Mouse (Mus musculus): ENCODE data around the gene Gm7029.
"Not testable (repeated sequence)": the region's sequence is repeated elsewhere in the genome, so short reads cannot be mapped to it uniquely, and the experiment has no call there.

Gm7029 gene

GRCm38 (mm10) chr17:33873537-33873936 lies at the start of gene Gm7029:
TSS of gene Gm7029 (plus strand) at chr17:33873837.
- not testable (repeated sequence) for DNase-seq (ENCODE audit: inconsistent ontology term)

DNA sequence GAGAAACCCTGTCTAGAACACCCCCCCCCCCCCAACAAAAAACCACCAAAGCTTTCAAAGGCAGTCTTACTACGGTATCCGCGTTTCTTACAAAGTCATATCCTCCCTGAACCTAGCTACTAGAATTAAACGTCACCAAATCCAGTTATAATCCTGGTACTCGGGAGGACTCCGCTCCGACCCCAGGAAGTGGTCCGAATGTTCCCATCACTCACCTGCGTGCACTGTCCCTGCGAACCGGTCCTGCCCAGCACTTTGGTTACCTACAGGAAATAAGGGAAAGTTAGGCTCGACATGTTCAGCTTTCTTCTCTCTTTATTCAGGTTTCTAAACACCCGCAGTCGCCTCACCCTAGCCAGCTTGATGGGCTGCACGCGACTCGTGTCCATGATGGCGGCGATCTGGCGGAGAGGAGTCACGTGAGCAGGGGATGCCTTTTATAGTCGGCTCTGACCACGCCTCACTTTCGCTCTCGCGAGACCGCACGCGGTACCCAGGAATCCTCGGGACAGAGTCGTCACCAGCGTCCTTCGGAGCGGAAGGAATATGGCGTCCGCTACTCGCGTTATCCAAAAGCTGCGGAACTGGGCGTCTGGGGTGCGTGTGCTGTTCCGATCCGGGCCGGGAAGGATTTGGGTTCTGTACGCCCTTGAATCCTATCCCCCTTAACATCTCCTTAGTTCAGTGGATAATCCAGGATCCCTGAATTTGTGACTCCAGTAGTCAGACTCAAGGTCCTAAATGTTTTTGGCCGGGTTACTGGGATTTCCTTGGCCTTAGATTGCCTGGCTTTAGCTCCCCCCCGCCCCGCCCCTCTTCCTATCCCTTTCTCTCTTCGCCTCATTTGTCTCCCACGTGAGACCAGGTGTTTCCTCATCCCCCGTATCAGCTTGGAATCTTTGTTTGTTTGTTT lies 49.3 kb upstream of the Gm7029 start, which contains the start of the genes Rps28 and Ndufa7:
Gene Rps28 (minus strand): TSS at position 479 of the 913 bp plus-strand sequence.
Gene Ndufa7 (plus strand): TSS at position 489 of the 913 bp plus-strand sequence.
- peak; percentile 95 for DNase-seq (ENCODE audit: inconsistent ontology term)

GRCm38 (mm10) chr17:33824997-33825330 lies 48.7 kb upstream of the Gm7029 start:
- DNase-seq (ENCODE audit: inconsistent ontology term), result not testable (repeated sequence)

GRCm38 (mm10) chr17:33825462-33825861 lies 48.2 kb upstream of the Gm7029 start:
- DNase-seq (ENCODE audit: inconsistent ontology term), result no peak

GRCm38 (mm10) chr17:33826850-33827249 lies 46.8 kb upstream of the Gm7029 start:
- DNase-seq (ENCODE audit: inconsistent ontology term), result peak; percentile 43

GRCm38 (mm10) chr17:33828892-33829291 lies 44.7 kb upstream of the Gm7029 start:
- peak; percentile 16 for DNase-seq (ENCODE audit: inconsistent ontology term)

DNA sequence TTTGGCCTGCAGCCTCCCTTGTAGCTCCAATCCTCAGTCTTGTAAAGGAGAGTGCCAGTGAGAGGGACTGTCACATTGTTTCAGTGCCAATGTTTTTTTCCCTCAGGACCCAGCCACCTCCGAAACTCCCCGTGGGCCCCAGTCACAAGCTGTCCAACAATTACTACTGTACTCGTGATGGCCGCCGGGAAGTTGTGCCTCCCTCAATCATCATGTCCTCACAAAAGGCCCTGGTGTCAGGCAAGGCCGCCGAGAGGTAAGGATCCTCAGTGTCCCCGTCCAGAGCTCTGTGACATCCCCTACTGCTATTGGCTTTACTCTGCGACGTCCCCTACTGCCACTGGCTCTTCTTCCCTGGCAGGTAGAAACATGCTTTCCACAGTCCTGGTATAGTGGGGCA lies 44.1 kb upstream of the Gm7029 start:
- no peak for DNase-seq (ENCODE audit: inconsistent ontology term)

DNA sequence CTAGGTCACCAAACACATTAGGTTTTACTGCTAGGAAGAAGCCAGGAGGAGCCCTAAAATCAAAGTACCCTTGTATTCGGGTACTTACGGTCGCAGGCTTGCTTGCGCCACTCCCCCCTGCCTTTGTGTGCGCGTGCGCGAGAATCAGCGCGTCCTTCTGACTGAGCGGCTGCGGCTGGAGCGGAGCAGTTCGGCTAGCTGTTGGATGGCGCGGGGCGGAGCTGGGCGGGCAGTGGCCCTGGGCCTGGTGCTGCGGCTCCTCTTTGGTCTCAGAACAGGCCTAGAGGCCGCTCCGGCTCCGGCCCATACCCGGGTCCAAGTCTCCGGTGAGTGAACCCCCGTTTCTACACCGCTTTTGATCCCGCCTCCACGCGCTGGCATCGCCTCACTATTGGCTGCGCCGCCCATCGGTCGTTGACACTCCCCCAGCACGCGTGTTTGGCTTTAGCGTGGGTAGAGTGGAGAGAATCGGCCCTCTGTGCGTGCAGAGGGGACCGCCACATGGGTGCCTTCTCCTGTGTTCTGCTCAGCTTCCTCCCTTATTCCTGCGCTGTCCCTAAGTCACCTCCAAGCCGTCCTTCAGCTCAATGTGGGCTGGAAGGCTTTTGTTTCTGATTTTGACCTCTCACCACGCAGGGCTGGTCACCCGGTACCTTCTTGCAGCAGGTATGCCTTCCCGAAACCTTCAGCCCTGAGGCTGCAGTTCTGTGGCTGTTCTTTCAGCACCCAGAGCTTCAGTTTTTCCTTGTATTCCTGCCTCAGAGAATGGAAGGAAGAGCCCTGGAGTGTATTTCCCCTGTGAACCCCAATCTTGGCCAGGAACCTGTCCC lies 30.5 kb upstream of the Gm7029 start, which contains the start of gene Cd320:
Gene Cd320 (plus strand): TSS at position 126 of the 830 bp plus-strand sequence.
- peak; percentile 93 for DNase-seq (ENCODE audit: inconsistent ontology term)

DNA sequence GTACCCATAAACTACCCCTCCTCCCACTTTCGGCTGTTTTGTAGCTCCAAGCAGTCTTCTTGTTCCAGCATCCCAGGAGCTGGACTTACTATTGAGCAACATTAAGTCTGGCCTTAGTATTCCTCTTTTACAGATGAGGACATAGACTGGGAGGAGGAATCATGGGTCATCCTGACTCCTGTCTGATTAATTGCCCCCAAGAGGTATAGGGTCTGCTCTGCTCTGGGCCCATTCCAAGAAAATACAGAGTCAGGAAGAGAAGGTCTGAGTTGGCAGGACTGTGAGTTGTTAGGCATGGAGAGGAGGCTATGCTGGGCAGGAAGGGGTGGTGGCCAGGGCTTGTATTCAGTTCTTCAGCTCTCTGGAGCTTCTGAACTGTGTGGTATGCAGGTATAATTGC lies 29.4 kb upstream of the Gm7029 start:
- DNase-seq (ENCODE audit: inconsistent ontology term), result no peak

GRCm38 (mm10) chr17:33848139-33848538 lies 25.5 kb upstream of the Gm7029 start:
- no peak for DNase-seq (ENCODE audit: inconsistent ontology term)

DNA sequence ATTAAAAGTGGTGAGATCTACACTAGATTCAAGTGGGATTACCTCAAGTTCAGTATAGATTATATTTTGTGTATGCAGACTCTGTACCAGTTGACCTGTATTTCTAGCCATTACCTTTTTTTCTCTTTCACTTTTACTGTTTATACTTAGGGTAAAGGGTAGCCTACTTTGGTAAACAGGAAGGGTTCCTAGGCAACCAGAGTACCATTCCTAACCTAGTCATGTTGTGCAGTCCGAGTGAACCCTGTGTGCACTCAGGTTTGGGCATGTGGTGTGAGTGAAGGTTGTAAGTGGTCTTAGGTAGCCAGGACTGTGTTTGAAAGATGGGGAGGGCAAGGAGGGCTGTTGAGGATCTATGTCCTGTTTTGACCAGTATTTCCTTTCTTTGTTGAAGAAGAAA lies 22.3 kb upstream of the Gm7029 start:
- no peak for DNase-seq (ENCODE audit: inconsistent ontology term)

DNA sequence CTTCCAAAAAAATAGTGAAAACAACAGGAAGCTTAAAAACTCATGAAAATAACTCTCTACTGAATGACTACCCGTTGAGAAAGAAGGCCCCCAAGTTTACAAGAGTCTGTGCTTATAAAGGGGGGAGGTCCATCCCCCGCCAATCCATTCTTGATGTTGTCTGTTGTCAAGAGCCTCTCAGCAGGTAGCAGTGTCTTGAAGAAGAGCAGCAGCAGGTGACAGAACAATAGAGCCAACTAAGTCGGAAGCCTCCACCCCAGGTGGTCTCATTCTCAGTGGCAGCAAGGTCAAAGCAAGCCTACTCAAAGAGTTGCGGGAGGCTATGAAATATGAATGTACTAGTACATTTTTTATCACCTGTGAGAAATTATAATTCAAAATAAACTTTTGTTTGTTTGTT lies 15.8 kb upstream of the Gm7029 start:
- DNase-seq (ENCODE audit: inconsistent ontology term), result no peak

GRCm38 (mm10) chr17:33865330-33866030 lies 8.2 kb upstream of the Gm7029 start:
- DNase-seq (ENCODE audit: inconsistent ontology term), result no peak

DNA sequence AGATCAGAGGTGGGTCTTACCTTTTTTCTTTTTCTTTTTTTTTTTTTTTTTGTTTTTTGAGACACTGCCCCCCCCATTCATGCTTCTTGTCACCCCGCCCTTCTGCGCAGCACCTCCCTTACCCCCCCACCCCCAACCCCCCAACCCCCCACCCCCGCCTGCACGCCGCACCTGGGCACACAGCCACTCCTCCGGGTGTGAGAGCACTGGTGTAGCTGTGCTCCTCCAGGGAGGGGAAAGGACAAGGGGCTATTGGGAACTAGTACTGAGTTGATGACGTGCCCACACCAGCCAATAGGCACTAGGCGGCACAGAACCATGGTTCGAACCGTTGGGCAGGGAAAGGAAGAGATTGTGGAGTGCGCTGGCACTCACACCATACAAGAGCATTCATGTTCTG lies 774 bp downstream of the Gm7029 start:
- DNase-seq (ENCODE audit: inconsistent ontology term), result no peak

DNA sequence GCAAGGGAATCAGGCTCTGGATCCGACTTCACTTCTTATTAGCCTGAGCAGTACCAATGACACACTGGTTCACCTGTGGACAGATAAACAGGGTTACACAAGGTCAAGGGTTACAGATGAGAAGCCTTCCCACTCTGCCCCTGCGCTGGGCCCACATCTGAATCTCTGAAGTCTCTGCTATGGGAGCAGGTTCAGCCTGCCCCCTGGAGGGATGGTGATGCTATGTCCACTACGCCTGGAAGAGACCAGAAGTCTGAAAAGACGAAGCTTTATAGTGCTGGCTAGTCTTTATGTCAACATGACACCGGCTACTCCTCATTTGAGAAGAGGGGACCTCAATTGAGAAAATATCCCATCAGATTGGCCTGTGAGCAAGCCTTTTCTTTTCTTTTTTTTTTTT lies 2.2 kb downstream of the Gm7029 start:
- DNase-seq (ENCODE audit: inconsistent ontology term), result not testable (repeated sequence)

- not testable (repeated sequence) for DNase-seq (ENCODE audit: inconsistent ontology term)
These were observed 10.7 kb downstream of the Gm7029 start for GRCm38 (mm10) chr17:33884320-33884719.

DNA sequence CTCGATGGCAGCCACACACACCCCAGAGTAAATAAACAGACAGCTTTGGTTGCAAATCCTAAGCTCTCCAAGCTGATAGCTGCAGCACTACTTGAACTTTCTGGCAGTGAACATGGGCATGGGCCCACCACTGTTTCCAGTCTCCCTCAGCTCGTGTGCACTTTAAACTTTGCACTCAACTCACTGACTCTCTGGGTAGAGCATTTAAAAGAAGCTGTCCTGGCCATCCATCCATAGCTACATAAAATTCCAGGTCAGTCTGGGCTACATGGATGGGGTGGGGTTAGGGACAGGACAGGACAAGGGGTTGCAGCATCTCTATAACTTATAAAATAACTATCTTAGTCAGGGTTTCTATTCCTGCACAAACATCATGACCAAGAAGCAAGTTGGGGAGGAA lies 14.2 kb downstream of the Gm7029 start:
- not testable (repeated sequence) for DNase-seq (ENCODE audit: inconsistent ontology term)

- not testable (repeated sequence) for DNase-seq (ENCODE audit: inconsistent ontology term)
These were observed 14.6 kb downstream of the Gm7029 start for GRCm38 (mm10) chr17:33888230-33888629.

- peak; percentile 27 for DNase-seq (ENCODE audit: inconsistent ontology term)
These were observed 16.4 kb downstream of the Gm7029 start for GRCm38 (mm10) chr17:33889941-33890532.

DNA sequence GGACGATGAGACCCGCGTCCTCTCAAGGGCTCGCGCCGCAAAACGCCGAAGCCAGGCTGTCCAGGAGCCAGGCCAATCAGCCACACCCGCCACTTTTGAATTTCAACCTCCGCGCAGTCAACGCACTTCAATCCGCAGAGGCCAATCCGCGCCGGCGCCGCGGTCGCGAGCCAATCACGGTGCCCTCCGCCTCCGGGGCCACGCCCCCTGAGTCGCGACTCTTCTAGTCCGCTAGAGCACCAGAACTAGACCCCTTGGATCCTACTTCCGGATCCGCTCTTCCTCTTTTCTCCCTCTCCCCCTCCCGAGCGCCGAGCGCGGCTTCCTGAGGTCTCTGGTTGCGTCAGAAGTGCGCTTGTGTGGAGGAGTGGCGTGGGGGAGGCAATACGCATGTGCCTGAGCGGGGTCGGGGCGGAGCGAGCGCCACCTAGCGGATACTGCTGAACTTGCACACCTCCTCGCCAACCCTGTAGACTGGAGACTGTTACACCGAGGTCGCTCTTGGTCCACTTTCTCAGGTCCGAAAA lies 17.0 kb downstream of the Gm7029 start, which contains the start of gene Kifc1:
Gene Kifc1 (minus strand): TSS at position 129 of the 527 bp plus-strand sequence.
- peak; percentile 100 for DNase-seq (ENCODE audit: inconsistent ontology term)

DNA sequence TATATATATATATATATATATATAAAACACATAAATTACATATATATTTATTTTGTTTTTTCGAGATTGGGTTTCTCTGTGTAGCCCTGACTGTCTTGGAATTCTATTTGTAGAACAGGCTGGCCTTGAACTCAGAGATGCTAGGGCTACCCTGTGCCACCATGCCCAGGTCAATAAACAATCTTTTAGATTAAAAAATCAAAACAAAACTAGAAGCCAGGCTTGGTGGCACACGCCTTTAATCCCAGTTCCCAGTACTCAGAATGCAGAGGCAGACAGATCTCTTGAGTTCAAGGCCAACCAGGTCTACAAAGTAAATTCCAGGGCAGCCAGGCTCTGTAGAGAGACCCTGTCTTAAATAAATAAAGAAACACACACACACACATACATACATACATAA lies 17.7 kb downstream of the Gm7029 start:
- DNase-seq (ENCODE audit: inconsistent ontology term), result no peak
